9 mouse cellular contexts compared by ENCODE assay signal in genomic region chr5:128730634-128731033, GRCm38 (mm10). TPM values are rescaled to one million over a fixed set of nuclear protein-coding genes. Genes with fewer than 3 reads are reported as not detected.
DNase-seq lines count a peak whose midpoint lies in the region; ATAC-seq and TF ChIP-seq lines count a peak whose summit lies in the region.
"Had no signal": no experiment of that assay in that cellular context is flagged by ENCODE, and none has a peak within 500 bp of the region (broad histone marks: within the 10 kb centered on the region; RNA-seq: fewer than 3 reads in every experiment).

No protein-coding gene starts in this region.

- no peak overlapping the region for H3K27ac ChIP-seq in forebrain, embryonic 11.5 days (ENCODE audit: low read depth, low read length)
- no peak overlapping the region for H3K27ac ChIP-seq in forebrain, embryonic 15.5 days (replicated peaks)
- H3K27ac ChIP-seq in left cerebral cortex, adult 2 months = no peak overlapping the region

- H3K4me1 ChIP-seq in forebrain, embryonic 11.5 days (replicated peaks; ENCODE audit: control insufficient read depth, insufficient read depth, low read length) = no peaks in the 10 kb centered on the region
- no peaks in the 10 kb centered on the region for H3K4me1 ChIP-seq in forebrain, embryonic 15.5 days

- H3K9me3 ChIP-seq in forebrain, embryonic 11.5 days (ENCODE audit: control insufficient read depth, low read length) = no peaks in the 10 kb centered on the region
- H3K9me3 ChIP-seq in forebrain, embryonic 15.5 days = no peaks in the 10 kb centered on the region

- peak; percentile 81 for DNase-seq in forebrain, embryonic 11.5 days (ENCODE audit: low spot score)
- peak; percentile 32 to 46 for DNase-seq in left cerebral cortex, adult 2 months (ENCODE audit: extremely low spot score in 1 of 2, low spot score in 2 of 2)
- no peak for DNase-seq in left cerebral cortex, adult 11 months (ENCODE audit: low spot score)
- peak; percentile 17 for DNase-seq in MN1 (ENCODE audit: low spot score)
- peak; percentile 44 for DNase-seq in heart, postnatal 4 days
- DNase-seq in kidney, adult 9 months = no peak

- H3K36me3 ChIP-seq in forebrain, embryonic 11.5 days (ENCODE audit: control insufficient read depth, insufficient read depth, low read length) = no peaks in the 10 kb centered on the region
- H3K36me3 ChIP-seq in forebrain, embryonic 15.5 days = no peaks in the 10 kb centered on the region
- H3K36me3 ChIP-seq: G1E had no signal

- H3K4me2 ChIP-seq in forebrain, embryonic 11.5 days (ENCODE audit: low read depth, low read length, severe bottlenecking) = no peak overlapping the region
- no peak overlapping the region for H3K4me2 ChIP-seq in forebrain, embryonic 15.5 days (replicated peaks)

- intact Hi-C loops in left cerebral cortex, adult 2 months (cut with DNase I) = loop anchor here (2.0 kb wide), 2 partner anchors 240 to 250 kb away; no protein-coding TSS in a partner anchor

- no peak overlapping the region for H3K9ac ChIP-seq in forebrain, embryonic 11.5 days (ENCODE audit: low read length)
- H3K9ac ChIP-seq in forebrain, embryonic 15.5 days (replicated peaks) = no peak overlapping the region

- H3K4me3 ChIP-seq in forebrain, embryonic 11.5 days (ENCODE audit: low read depth, low read length) = no peak overlapping the region
- no peak overlapping the region for H3K4me3 ChIP-seq in forebrain, embryonic 15.5 days
- no peak overlapping the region for H3K4me3 ChIP-seq in left cerebral cortex, adult 2 months

- TF ChIP-seq CTCF in left cerebral cortex, adult 2 months (IDR thresholded peaks at IDR 0.05) = peak; percentile 80

- no peak for ATAC-seq in forebrain, embryonic 11.5 days (replicated peaks; ENCODE audit: low FRiP score)
- ATAC-seq in forebrain, embryonic 15.5 days (replicated peaks) = no peak
- no peak for ATAC-seq in CD4-positive, CD25-positive, alpha-beta regulatory T cell, adult 4 months

- no peaks in the 10 kb centered on the region for H3K27me3 ChIP-seq in forebrain, embryonic 11.5 days (ENCODE audit: control insufficient read depth, insufficient read depth, low read length)
- no peaks in the 10 kb centered on the region for H3K27me3 ChIP-seq in forebrain, embryonic 15.5 days

- WGBS in forebrain, embryonic 11.5 days = 32% methylated on average over 5 of the region's 5 CpGs
- WGBS in forebrain, embryonic 15.5 days = 40% methylated on average over 5 of the region's 5 CpGs

RNA-seq across cellular contexts. Expression of gene Piwil1, which starts 28.3 kb away (rescaled TPM):
- polyA plus RNA-seq in forebrain, embryonic 11.5 days (2014; fragmentation: Nextera tagmentation; extraction: Ambion mirVana) = not detected in 2 replicates
- polyA plus RNA-seq in forebrain, embryonic 15.5 days (2015; fragmentation: Nextera tagmentation; extraction: Ambion mirVana) = 0.14 and 0.17 TPM in 2 replicates
- not detected for total RNA-seq in left cerebral cortex, adult 2 months (2021)
- not detected for total RNA-seq in heart, postnatal 4 days (2021)
- under 1 TPM in 1 of 2 experiments, not detected in 1; 0.11 TPM for polyA plus RNA-seq in CD4-positive, CD25-positive, alpha-beta regulatory T cell, adult 4 months (2017; shearing (Covaris generic))
- polyA plus RNA-seq: G1E had no signal

Comparison
In these comparisons a context has a peak if more than half of its experiments do, and no peak if none do; other contexts are left out.
1. DNase-seq: peak in forebrain, embryonic 11.5 days (single experiment), left cerebral cortex, adult 2 months (2 of 2), MN1 (single experiment) and heart, postnatal 4 days (single experiment); none in left cerebral cortex, adult 11 months (single experiment) and kidney, adult 9 months (single experiment).